Mouse (Mus musculus): ENCODE data around the gene Zfand3. TPM values are rescaled to one million over a fixed set of nuclear protein-coding genes. Genes with fewer than 3 reads are reported as not detected.
A peak's percentile ranks its signal among the peaks of the same experiment; 100 is the strongest.

Zfand3 gene
- 10 to 100 TPM; 17.1 to 26.8 TPM for polyA plus RNA-seq (2017; shearing (Covaris generic))

- peak; percentile 69 for ATAC-seq
Observed at GRCm38 (mm10) chr17:30004203-30005102, at the start of gene Zfand3. Zfand3 (plus strand) TSS chr17:30004733.

GRCm38 (mm10) chr17:29955880-29956279 is 48.7 kb upstream of the Zfand3 start:
- no peak for ATAC-seq

- peak; percentile 36 for ATAC-seq
Observed at GRCm38 (mm10) chr17:29963730-29964259, 40.7 kb upstream of the Zfand3 start.

GRCm38 (mm10) chr17:29965506-29965905 is 39.0 kb upstream of the Zfand3 start:
- no peak for ATAC-seq

GRCm38 (mm10) chr17:29970037-29970555 is 34.4 kb upstream of the Zfand3 start, which contains the start of gene Mdga1:
Mdga1 (minus strand) TSS chr17:29970087.
- ATAC-seq: no peak

- ATAC-seq: no peak
Observed at GRCm38 (mm10) chr17:29971761-29972432, 32.6 kb upstream of the Zfand3 start.

GRCm38 (mm10) chr17:29973226-29973625 is 31.3 kb upstream of the Zfand3 start:
- peak; percentile 91 for ATAC-seq

- no peak for ATAC-seq
Observed at GRCm38 (mm10) chr17:29975731-29976130, 28.8 kb upstream of the Zfand3 start.

GRCm38 (mm10) chr17:29979020-29979419 is 25.5 kb upstream of the Zfand3 start:
- ATAC-seq: no peak

GRCm38 (mm10) chr17:29979841-29980240 is 24.7 kb upstream of the Zfand3 start:
- ATAC-seq: no peak

- ATAC-seq: no peak
Observed at GRCm38 (mm10) chr17:29981568-29981967, 23.0 kb upstream of the Zfand3 start.

GRCm38 (mm10) chr17:29983190-29983589 is 21.3 kb upstream of the Zfand3 start:
- no peak for ATAC-seq

GRCm38 (mm10) chr17:29984931-29985330 is 19.6 kb upstream of the Zfand3 start:
- ATAC-seq: no peak

GRCm38 (mm10) chr17:29985534-29985933 is 19.0 kb upstream of the Zfand3 start:
- ATAC-seq: no peak

GRCm38 (mm10) chr17:29988141-29988540 is 16.4 kb upstream of the Zfand3 start:
- ATAC-seq: no peak

GRCm38 (mm10) chr17:29989653-29990052 is 14.9 kb upstream of the Zfand3 start:
- ATAC-seq: no peak

- ATAC-seq: no peak
Observed at GRCm38 (mm10) chr17:29990136-29990535, 14.4 kb upstream of the Zfand3 start.

- ATAC-seq: no peak
Observed at GRCm38 (mm10) chr17:29990845-29991244, 13.7 kb upstream of the Zfand3 start.

GRCm38 (mm10) chr17:29993488-29993887 is 11.0 kb upstream of the Zfand3 start:
- ATAC-seq: no peak

GRCm38 (mm10) chr17:29994011-29994410 is 10.5 kb upstream of the Zfand3 start:
- no peak for ATAC-seq

GRCm38 (mm10) chr17:29994459-29994858 is 10.1 kb upstream of the Zfand3 start:
- no peak for ATAC-seq

- ATAC-seq: no peak
Observed at GRCm38 (mm10) chr17:29995986-29996385, 8.5 kb upstream of the Zfand3 start.

- no peak for ATAC-seq
Observed at GRCm38 (mm10) chr17:29997726-29998125, 6.8 kb upstream of the Zfand3 start.
